Mouse (Mus musculus) E14TG2a.4 (cell line): ENCODE results near the gene Ptgr1.

Experiments
- H3K27me3 ChIP-seq: 2 replicates; pipeline ENCODE4 v1.6.1; 2014; ENCODE audit warnings: low read length, control low read depth; ENCODE audit not compliant: insufficient read depth
- H3K36me3 ChIP-seq: 2 replicates; pipeline ENCODE4 v1.6.1; 2014; ENCODE audit warnings: low read length, control low read depth; ENCODE audit not compliant: insufficient read depth
- H3K4me1 ChIP-seq: replicated peaks from 2 replicates; pipeline ENCODE4 v1.6.1; 2014; ENCODE audit warnings: low read depth, low read length, control low read depth
- H3K4me3 ChIP-seq: replicated peaks from 2 replicates; pipeline ENCODE4 v1.5.1; 2014; ENCODE audit warnings: mild to moderate bottlenecking, low read length
- H3K9me3 ChIP-seq: 2 replicates; pipeline ENCODE4 v1.6.1; 2014; ENCODE audit warnings: low read length, control low read depth
- CTCF ChIP-seq: conservative IDR thresholded peaks from 2 replicates; pipeline ENCODE4 v1.5.1; 2014; ENCODE audit warnings: low read length
- NANOG ChIP-seq: IDR thresholded peaks from 2 replicates; pipeline ENCODE4 v1.6.1; 2014; ENCODE audit warnings: borderline replicate concordance, low read length, mixed read lengths
- POU5F1 ChIP-seq: IDR thresholded peaks from 2 replicates; pipeline ENCODE4 v1.6.1; 2014; ENCODE audit warnings: low read length, borderline replicate concordance

Gene Ptgr1

DNA sequence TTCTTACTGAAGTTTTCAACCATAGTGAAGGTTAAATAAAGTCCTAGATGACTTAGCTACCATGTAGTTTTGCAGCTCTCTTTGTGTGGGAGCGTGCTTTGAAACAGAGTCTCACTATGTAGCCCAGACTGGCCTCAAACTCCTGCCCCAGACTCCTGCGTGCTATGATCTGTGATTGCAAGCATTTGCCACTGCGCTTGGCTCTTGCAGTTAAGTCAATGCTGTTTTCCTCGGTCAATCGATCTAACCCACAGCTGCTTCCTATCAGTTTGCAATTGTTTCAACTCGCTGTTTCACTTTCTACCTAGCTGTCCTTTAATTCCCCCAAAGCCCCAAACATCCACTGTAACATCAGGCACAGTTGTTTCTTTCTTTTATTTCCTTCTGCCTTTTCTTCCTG lies 54.4 kb downstream of the Ptgr1 start:
- no peaks in the 10 kb centered on the region for H3K36me3 ChIP-seq
- TF ChIP-seq CTCF (no peak), POU5F1 (no peak), NANOG (no peak)
- peaks cover 4% of the 10 kb centered on the region; the same call in 1 of the 2 replicates for H3K4me1 ChIP-seq
- H3K4me3 ChIP-seq, result no peak overlapping the region
- peaks cover 18% of the 10 kb centered on the region for H3K27me3 ChIP-seq
- no peaks in the 10 kb centered on the region for H3K9me3 ChIP-seq

DNA sequence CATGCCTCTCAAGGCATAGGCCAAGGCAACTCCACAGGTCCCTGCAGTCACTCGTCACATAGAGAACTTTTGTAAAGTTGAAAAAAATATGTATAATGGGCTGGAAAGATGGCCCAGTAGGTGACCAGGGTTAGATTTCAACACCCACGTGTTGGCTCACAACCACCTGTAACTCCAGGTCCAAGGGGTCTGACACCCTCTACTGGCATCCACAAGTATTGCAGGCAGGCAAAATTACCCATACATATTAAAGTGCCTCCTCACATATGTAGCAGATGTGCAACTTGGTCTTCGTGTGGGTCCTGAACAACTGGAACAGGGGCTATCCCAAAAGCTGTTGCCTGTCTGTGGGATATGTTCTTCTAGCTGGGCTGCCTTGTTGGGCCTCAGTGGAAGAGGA lies 59.3 kb downstream of the Ptgr1 start:
- Histone ChIP-seq H3K4me1 (no peaks in the 10 kb centered on the region), H3K4me3 (no peak overlapping the region), H3K27me3 (peaks cover 20% of the 10 kb centered on the region), H3K9me3 (no peaks in the 10 kb centered on the region), H3K36me3 (no peaks in the 10 kb centered on the region)
- TF ChIP-seq NANOG (no peak), CTCF (peak; percentile 94)

DNA sequence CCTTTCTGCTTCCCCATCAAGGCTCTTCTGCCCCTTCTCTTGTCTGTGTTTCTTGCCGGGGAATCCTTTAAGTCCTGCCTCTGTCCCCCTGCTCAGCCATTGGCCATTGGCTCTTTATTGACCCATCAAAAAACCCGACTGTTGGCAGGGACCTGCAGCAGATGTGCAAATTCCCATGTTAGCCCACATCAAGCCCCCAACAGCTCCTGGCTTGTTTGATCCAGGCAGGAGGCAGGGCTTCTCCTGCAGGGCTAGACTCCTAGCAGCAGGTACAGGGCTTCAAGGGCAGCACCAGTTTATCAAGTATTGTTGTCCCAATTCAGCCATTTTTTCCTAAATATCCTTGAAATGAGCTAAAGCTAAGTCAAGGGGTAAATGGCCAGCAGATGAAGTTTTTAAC lies 60.8 kb downstream of the Ptgr1 start:
- H3K27me3 ChIP-seq, result peaks cover 15% of the 10 kb centered on the region
- TF ChIP-seq CTCF (no peak), POU5F1 (no peak), NANOG (no peak)
- 0 out of 2 replicates have a peak, but pooled peaks cover 1% of the 10 kb centered on the region for H3K9me3 ChIP-seq
- H3K4me1 ChIP-seq, result no peaks in the 10 kb centered on the region
- H3K36me3 ChIP-seq, result no peaks in the 10 kb centered on the region
- no peak overlapping the region for H3K4me3 ChIP-seq

DNA sequence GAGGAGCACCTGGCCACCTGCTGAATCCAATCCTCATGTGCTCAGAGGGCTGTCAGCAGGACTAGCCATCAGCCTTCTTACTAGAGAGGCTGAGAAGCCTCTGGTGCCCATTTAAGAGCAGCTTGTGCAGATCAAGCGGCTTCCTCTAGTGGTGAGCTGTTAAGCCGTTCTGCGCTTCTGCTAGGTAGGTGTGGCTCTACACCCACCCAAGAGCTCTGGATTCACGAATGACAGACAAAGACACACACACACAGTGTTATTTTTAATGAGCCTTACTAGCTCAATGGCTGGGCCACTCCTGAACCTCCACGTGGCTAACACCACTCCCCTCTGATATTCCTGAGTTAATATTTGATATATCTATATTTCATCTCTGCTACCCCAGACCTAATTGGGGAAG lies 61.3 kb downstream of the Ptgr1 start:
- Histone ChIP-seq H3K36me3 (no peaks in the 10 kb centered on the region), H3K4me3 (no peak overlapping the region), H3K4me1 (no peaks in the 10 kb centered on the region), H3K9me3 (0 out of 2 replicates have a peak, but pooled peaks cover 5% of the 10 kb centered on the region), H3K27me3 (peaks cover 19% of the 10 kb centered on the region)
- no peak for TF ChIP-seq NANOG
- no peak for TF ChIP-seq CTCF
- TF ChIP-seq POU5F1, result no peak

DNA sequence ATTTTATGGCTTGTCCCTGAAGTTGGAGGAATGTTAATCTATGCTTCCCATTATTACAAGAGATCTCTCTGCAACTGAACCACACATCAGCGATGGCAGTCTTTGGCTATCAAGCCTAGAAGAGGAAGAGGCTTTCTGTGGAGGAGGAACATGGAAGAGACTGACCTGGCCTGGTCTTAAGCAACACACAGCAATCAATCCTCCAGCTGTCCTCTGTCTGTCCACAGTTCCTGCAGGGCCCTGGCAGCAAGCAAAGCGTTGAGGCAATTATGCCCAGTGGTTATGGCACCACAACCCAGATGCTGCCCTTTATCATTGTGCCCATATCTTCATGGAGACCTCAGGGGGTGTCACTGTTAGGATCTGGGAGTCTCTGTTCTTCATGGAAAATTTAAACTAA lies 63.0 kb downstream of the Ptgr1 start:
- Histone ChIP-seq H3K27me3 (peaks cover 25% of the 10 kb centered on the region), H3K36me3 (no peaks in the 10 kb centered on the region), H3K4me3 (no peak overlapping the region), H3K4me1 (no peaks in the 10 kb centered on the region), H3K9me3 (0 out of 2 replicates have a peak, but pooled peaks cover 5% of the 10 kb centered on the region)
- no peak for TF ChIP-seq NANOG
- no peak for TF ChIP-seq CTCF
- no peak for TF ChIP-seq POU5F1
